13 mouse cellular contexts compared by ENCODE assay signal in the genomic region with DNA sequence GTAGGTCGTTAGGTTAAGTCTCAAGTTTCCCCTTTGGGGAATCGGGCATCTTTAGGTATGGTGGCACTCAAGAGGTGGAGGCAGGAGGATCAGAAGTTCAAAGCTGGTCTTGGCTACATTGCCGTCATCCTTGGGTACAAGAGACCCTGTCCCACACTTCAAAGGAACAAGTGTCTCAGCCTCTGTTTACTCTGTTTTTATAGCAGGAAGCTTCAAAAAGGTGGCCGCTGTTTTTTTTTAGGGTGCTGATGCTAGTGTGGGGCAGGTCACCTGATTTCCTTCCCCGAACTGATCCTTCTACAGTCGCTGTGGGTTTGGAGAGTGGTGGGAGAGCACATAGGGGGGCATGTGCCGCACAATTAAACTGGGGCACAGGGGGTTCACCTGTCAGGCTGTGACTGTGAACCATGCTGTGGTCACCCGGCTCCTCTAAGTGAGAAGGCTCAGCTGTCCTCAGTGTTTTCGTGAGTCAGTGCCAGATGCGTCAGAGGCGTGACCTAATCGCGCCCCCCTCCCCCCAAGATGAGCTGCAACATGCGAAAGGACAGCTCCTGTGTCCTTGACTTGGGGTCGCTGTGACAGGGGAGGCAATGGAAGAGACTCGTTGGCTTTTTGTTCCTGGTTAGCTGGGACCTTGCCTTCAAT. TPM values are rescaled to one million over a fixed set of nuclear protein-coding genes. Genes with fewer than 3 reads are reported as not detected.
DNase-seq lines count a peak whose midpoint lies in the region; ATAC-seq and TF ChIP-seq lines count a peak whose summit lies in the region.
"Had no signal": no experiment of that assay in that cellular context is flagged by ENCODE, and none has a peak within 500 bp of the region (broad histone marks: within the 10 kb centered on the region; RNA-seq: fewer than 3 reads in every experiment).

No protein-coding gene starts in this region.

- no peak for TF ChIP-seq POLR2A in small intestine, adult 2 months (IDR thresholded peaks at IDR 0.05; ENCODE audit: low read depth, low read length)

- no peaks in the 10 kb centered on the region; the same call in 1 of the 2 replicates for H3K36me3 ChIP-seq in liver, postnatal 0 days (replicated peaks; ENCODE audit: insufficient read depth, low read length)
- H3K36me3 ChIP-seq in lung, postnatal 0 days (ENCODE audit: insufficient read depth, low read length), result no peaks in the 10 kb centered on the region
- peaks cover 18% of the 10 kb centered on the region for H3K36me3 ChIP-seq in small intestine, adult 2 months (ENCODE audit: control insufficient read depth, insufficient read depth, low read length)
- H3K36me3 ChIP-seq in stomach, postnatal 0 days (ENCODE audit: control insufficient read depth, insufficient read depth, low read length), result no peaks in the 10 kb centered on the region
- H3K36me3 ChIP-seq: embryonic facial prominence, embryonic 12.5 days had no signal

- no peak overlapping the region for H3K4me3 ChIP-seq in liver, postnatal 0 days (ENCODE audit: low read depth, low read length)
- H3K4me3 ChIP-seq in lung, postnatal 0 days (ENCODE audit: low read depth, low read length), result no peak overlapping the region
- H3K4me3 ChIP-seq in small intestine, adult 2 months (ENCODE audit: low read depth, low read length), result 0 out of 2 replicates have a peak overlapping the region, but pooled peaks have one; percentile 0
- H3K4me3 ChIP-seq in stomach, postnatal 0 days (ENCODE audit: low read depth, low read length), result no peak overlapping the region
- H3K4me3 ChIP-seq: embryonic facial prominence, embryonic 12.5 days had no signal

- peak overlapping the region; percentile 55; the same call in 1 of the 2 replicates for H3K27ac ChIP-seq in liver, postnatal 0 days (ENCODE audit: low read depth)
- H3K27ac ChIP-seq in lung, postnatal 0 days (ENCODE audit: low read length), result no peak overlapping the region
- H3K27ac ChIP-seq in small intestine, adult 2 months (ENCODE audit: insufficient read depth, low read depth, low read length), result peak overlapping the region; percentile 79
- H3K27ac ChIP-seq in stomach, postnatal 0 days (replicated peaks), result no peak overlapping the region
- H3K27ac ChIP-seq: embryonic facial prominence, embryonic 12.5 days had no signal

- no peak overlapping the region for H3K4me2 ChIP-seq in liver, postnatal 0 days (ENCODE audit: low read depth, low read length)
- H3K4me2 ChIP-seq in lung, postnatal 0 days (replicated peaks; ENCODE audit: low read depth, low read length), result no peak overlapping the region
- H3K4me2 ChIP-seq in stomach, postnatal 0 days (replicated peaks; ENCODE audit: low read depth), result no peak overlapping the region
- H3K4me2 ChIP-seq: embryonic facial prominence, embryonic 12.5 days; lung, embryonic 14.5 days had no signal

- ATAC-seq in liver, postnatal 0 days, result 0 out of 2 replicates have a peak, but pooled peaks have one; percentile 16
- ATAC-seq in lung, postnatal 0 days, result no peak
- no peak for ATAC-seq in stomach, postnatal 0 days (ENCODE audit: low FRiP score, low TSS enrichment)
- ATAC-seq: forebrain, postnatal 0 days; intestine, embryonic 16.5 days had no signal

- H3K9ac ChIP-seq in liver, postnatal 0 days (replicated peaks), result 0 out of 2 replicates have a peak overlapping the region, but pooled peaks have one; percentile 26
- no peak overlapping the region for H3K9ac ChIP-seq in lung, postnatal 0 days (replicated peaks; ENCODE audit: low read depth)
- H3K9ac ChIP-seq in stomach, postnatal 0 days (ENCODE audit: low read length), result no peak overlapping the region
- H3K9ac ChIP-seq: embryonic facial prominence, embryonic 12.5 days; forebrain, postnatal 0 days; lung, embryonic 14.5 days had no signal

- no peak for TF ChIP-seq CTCF in liver, postnatal 0 days (IDR thresholded peaks at IDR 0.05; ENCODE audit: low read depth)
- TF ChIP-seq CTCF in lung, postnatal 0 days (IDR thresholded peaks at IDR 0.05), result no peak
- TF ChIP-seq CTCF in small intestine, adult 2 months (IDR thresholded peaks at IDR 0.05; ENCODE audit: extremely low read depth, insufficient read length, insufficient replicate concordance, low read depth, low read length), result no peak
- no peak for TF ChIP-seq CTCF in stomach, postnatal 0 days (IDR thresholded peaks at IDR 0.05; ENCODE audit: low read depth)

- DNase-seq in liver, postnatal 0 days, result peak; percentile 50
- no peak for DNase-seq in liver
- peak; percentile 64 to 69 for DNase-seq in adrenal gland, adult 18-20 months (ENCODE audit: low spot score in 2 of 2)
- DNase-seq in lung, postnatal 0 days (ENCODE audit: low spot score), result peak; percentile 41
- DNase-seq in thymus, adult 18-20 months, result no peak
- no peak for DNase-seq in stomach, postnatal 0 days (ENCODE audit: low spot score)
- DNase-seq: forebrain, postnatal 0 days; lung, embryonic 14.5 days had no signal

- TF ChIP-seq EP300 in liver, postnatal 0 days (IDR thresholded peaks at IDR 0.05; ENCODE audit: low read depth), result no peak
- no peak for TF ChIP-seq EP300 in lung, postnatal 0 days (IDR thresholded peaks at IDR 0.05)
- no peak for TF ChIP-seq EP300 in stomach, postnatal 0 days (optimal IDR thresholded peaks at IDR 0.05)

- H3K27me3 ChIP-seq in liver, postnatal 0 days (ENCODE audit: insufficient read depth, low read length), result no peaks in the 10 kb centered on the region
- no peaks in the 10 kb centered on the region for H3K27me3 ChIP-seq in lung, postnatal 0 days (replicated peaks; ENCODE audit: insufficient read depth, low read length)
- H3K27me3 ChIP-seq in small intestine, adult 2 months (ENCODE audit: control insufficient read depth, insufficient read depth, low read length), result no peaks in the 10 kb centered on the region
- H3K27me3 ChIP-seq in stomach, postnatal 0 days (ENCODE audit: control insufficient read depth, insufficient read depth, low read length), result no peaks in the 10 kb centered on the region
- H3K27me3 ChIP-seq: embryonic facial prominence, embryonic 12.5 days had no signal

- 57% methylated on average over 15 of the region's 16 CpGs for WGBS in liver, postnatal 0 days (ENCODE audit: insufficient replicate concordance)
- 59% methylated on average over 16 of the region's 16 CpGs for WGBS in lung, postnatal 0 days
- 37% methylated on average over 16 of the region's 16 CpGs for WGBS in small intestine, adult 2 months
- 63% methylated on average over 16 of the region's 16 CpGs for WGBS in stomach, postnatal 0 days

- H3K4me1 ChIP-seq in liver, postnatal 0 days (ENCODE audit: insufficient read depth), result peaks cover 43% of the 10 kb centered on the region
- peaks cover 4% of the 10 kb centered on the region for H3K4me1 ChIP-seq in lung, postnatal 0 days (ENCODE audit: insufficient read depth, low read depth, low read length)
- peaks cover 67% of the 10 kb centered on the region for H3K4me1 ChIP-seq in small intestine, adult 2 months (ENCODE audit: control insufficient read depth, insufficient read depth, insufficient read length, low read length)
- H3K4me1 ChIP-seq in stomach, postnatal 0 days (replicated peaks; ENCODE audit: control insufficient read depth, insufficient read depth), result no peaks in the 10 kb centered on the region
- H3K4me1 ChIP-seq: embryonic facial prominence, embryonic 12.5 days had no signal

- H3K9me3 ChIP-seq in liver, postnatal 0 days (ENCODE audit: low read length), result no peaks in the 10 kb centered on the region
- H3K9me3 ChIP-seq in lung, postnatal 0 days (ENCODE audit: low read length), result no peaks in the 10 kb centered on the region
- no peaks in the 10 kb centered on the region for H3K9me3 ChIP-seq in stomach, postnatal 0 days (ENCODE audit: control insufficient read depth, low read length)
- H3K9me3 ChIP-seq: embryonic facial prominence, embryonic 12.5 days had no signal

RNA-seq across cellular contexts. Expression of gene Irak2, which starts 16.6 kb away (rescaled TPM):
- 9.2 and 10.8 TPM in 2 replicates for polyA plus RNA-seq in liver, postnatal 0 days (2015; fragmentation: Nextera tagmentation; extraction: Ambion mirVana)
- 10 to 100 TPM; 17.1 to 51.5 TPM for total RNA-seq in adrenal gland, adult 18-20 months (2021)
- 15.6 and 16.1 TPM in 2 replicates for polyA plus RNA-seq in lung, postnatal 0 days (2015; fragmentation: Nextera tagmentation; extraction: Ambion mirVana)
- 35.4 and 97.6 TPM in 2 replicates for polyA plus RNA-seq in small intestine, adult 2 months (2012; rRNA removed)
- 9.6 and 10.2 TPM in 2 replicates for polyA plus RNA-seq in stomach, postnatal 0 days (2015; fragmentation: Nextera tagmentation; extraction: Ambion mirVana)

RNA-seq across cellular contexts. Expression of gene Vhl, which starts 31.1 kb away (rescaled TPM):
- polyA plus RNA-seq in liver, postnatal 0 days (2015; fragmentation: Nextera tagmentation; extraction: Ambion mirVana), result 10.0 and 12.9 TPM in 2 replicates
- total RNA-seq in adrenal gland, adult 18-20 months (2021), result 10 to 100 TPM; 20.9 to 21.4 TPM
- polyA plus RNA-seq in lung, postnatal 0 days (2015; fragmentation: Nextera tagmentation; extraction: Ambion mirVana), result 28.2 and 30.6 TPM in 2 replicates
- polyA plus RNA-seq in small intestine, adult 2 months (2012; rRNA removed), result 6.0 and 7.8 TPM in 2 replicates
- 23.4 and 24.3 TPM in 2 replicates for polyA plus RNA-seq in stomach, postnatal 0 days (2015; fragmentation: Nextera tagmentation; extraction: Ambion mirVana)

RNA-seq across cellular contexts. Expression of gene Tatdn2, which starts 42.0 kb away (rescaled TPM):
- 0.62 and 0.83 TPM in 2 replicates for polyA plus RNA-seq in liver, postnatal 0 days (2015; fragmentation: Nextera tagmentation; extraction: Ambion mirVana)
- 10 to 100 TPM; 50.4 to 63.2 TPM for total RNA-seq in adrenal gland, adult 18-20 months (2021)
- 1.1 and 1.3 TPM in 2 replicates for polyA plus RNA-seq in lung, postnatal 0 days (2015; fragmentation: Nextera tagmentation; extraction: Ambion mirVana)
- polyA plus RNA-seq in small intestine, adult 2 months (2012; rRNA removed), result 11.3 and 16.6 TPM in 2 replicates
- polyA plus RNA-seq in stomach, postnatal 0 days (2015; fragmentation: Nextera tagmentation; extraction: Ambion mirVana), result 0.73 and 0.97 TPM in 2 replicates

RNA-seq across cellular contexts. Expression of gene Brk1, which starts 50.3 kb away (rescaled TPM):
- polyA plus RNA-seq in liver, postnatal 0 days (2015; fragmentation: Nextera tagmentation; extraction: Ambion mirVana), result 88.5 and 88.9 TPM in 2 replicates
- 100 to 1,000 TPM; 150 to 205 TPM for total RNA-seq in adrenal gland, adult 18-20 months (2021)
- polyA plus RNA-seq in lung, postnatal 0 days (2015; fragmentation: Nextera tagmentation; extraction: Ambion mirVana), result 215 and 225 TPM in 2 replicates
- 36.4 and 71.2 TPM in 2 replicates for polyA plus RNA-seq in small intestine, adult 2 months (2012; rRNA removed)
- polyA plus RNA-seq in stomach, postnatal 0 days (2015; fragmentation: Nextera tagmentation; extraction: Ambion mirVana), result 199 and 201 TPM in 2 replicates

RNA-seq across cellular contexts. Expression of gene Fancd2os, which starts 54.4 kb away (rescaled TPM):
- 0.12 and 0.14 TPM in 2 replicates for polyA plus RNA-seq in liver, postnatal 0 days (2015; fragmentation: Nextera tagmentation; extraction: Ambion mirVana)
- not detected for total RNA-seq in adrenal gland, adult 18-20 months (2021)
- polyA plus RNA-seq in lung, postnatal 0 days (2015; fragmentation: Nextera tagmentation; extraction: Ambion mirVana), result 0.18 TPM in 1 of 2 replicates, not detected in the other
- not detected in 2 replicates for polyA plus RNA-seq in small intestine, adult 2 months (2012; rRNA removed)
- not detected in 2 replicates for polyA plus RNA-seq in stomach, postnatal 0 days (2015; fragmentation: Nextera tagmentation; extraction: Ambion mirVana)
- total RNA-seq: forebrain, postnatal 0 days; left cerebral cortex, postnatal 10 days had no signal
- polyA plus RNA-seq: forebrain, postnatal 0 days; intestine, embryonic 16.5 days; neural tube, embryonic 11.5 days had no signal

Comparison
In these comparisons a context has a peak if more than half of its experiments do, and no peak if none do; other contexts are left out.
1. DNase-seq: peak in liver, postnatal 0 days (single experiment), adrenal gland, adult 18-20 months (2 of 2) and lung, postnatal 0 days (single experiment); none in liver (single experiment), thymus, adult 18-20 months (0 of 2) and stomach, postnatal 0 days (single experiment).
2. H3K27ac ChIP-seq: peak in liver, postnatal 0 days (single experiment) and small intestine, adult 2 months (single experiment); none in lung, postnatal 0 days (single experiment) and stomach, postnatal 0 days (single experiment).